Mouse (Mus musculus) kidney, postnatal 14 days (tissue): ENCODE results near the gene Tmem63c.

Experiments used
- DNase-seq: peaks from one replicate; pipeline ENCODE4 v3.0.0; 2022; ENCODE audit warnings: mixed read lengths

The Tmem63c gene

DNA sequence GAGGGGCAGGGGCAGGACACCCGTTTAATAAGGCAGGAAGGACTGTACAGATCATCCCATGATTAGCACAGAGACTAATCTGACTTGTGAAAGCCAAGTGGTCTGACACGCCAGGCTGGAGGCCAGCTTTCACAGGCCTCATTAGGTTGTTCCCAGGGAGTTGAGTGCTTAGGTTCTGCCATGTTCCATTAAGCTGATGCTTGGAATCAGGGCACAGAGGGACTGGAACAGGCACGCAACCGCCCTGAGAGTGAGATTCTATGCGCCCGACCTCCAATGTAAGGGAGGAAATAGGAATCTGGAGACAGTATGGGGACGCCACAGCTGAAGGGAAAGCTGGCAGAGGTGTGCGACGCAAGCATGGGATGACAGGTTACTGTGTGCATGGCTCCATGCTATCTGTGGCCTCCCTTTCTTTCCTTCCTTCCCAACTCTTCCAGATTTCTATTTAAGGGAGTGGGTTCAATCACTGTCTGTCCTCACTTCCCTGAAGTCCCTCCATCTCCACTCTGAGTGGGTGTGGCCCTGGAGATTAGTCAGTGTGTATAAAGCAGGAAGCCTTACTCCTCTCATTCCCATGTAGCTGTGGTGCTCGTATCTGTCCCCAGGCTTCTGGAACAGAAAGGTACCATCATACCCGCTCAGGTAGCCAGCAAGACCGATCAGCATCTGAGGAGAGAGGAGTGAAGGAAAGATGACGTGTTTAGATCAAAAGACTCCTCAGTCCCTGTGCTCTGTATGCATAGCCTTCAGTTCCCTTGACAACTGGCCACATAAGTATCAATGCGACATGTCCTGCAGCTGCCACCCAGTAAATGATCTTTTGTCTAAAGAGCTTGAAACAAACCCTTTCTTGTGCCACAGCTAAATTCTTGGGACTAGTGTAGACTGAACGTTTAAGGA, 116.5 kb downstream of the Tmem63c start:
- DNase-seq, result no peak

DNA sequence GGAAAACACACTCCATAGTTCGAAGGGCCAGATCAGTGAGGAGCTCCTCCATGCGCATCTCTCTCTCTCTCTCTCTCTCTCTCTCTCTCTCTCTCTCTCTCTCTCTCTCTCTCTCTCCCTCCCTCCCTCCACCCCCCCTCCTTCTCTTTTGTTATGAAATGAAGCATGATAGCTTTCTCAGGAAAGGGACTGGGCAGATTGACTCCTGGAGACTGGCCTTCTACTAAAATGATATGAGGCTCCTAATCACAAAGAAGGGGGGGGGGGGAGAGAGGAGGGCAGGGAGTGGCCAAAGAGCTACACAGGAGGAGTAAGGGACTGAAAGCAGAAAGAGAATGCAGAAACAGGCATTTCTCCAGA, 117.2 kb downstream of the Tmem63c start:
- no peak for DNase-seq

DNA sequence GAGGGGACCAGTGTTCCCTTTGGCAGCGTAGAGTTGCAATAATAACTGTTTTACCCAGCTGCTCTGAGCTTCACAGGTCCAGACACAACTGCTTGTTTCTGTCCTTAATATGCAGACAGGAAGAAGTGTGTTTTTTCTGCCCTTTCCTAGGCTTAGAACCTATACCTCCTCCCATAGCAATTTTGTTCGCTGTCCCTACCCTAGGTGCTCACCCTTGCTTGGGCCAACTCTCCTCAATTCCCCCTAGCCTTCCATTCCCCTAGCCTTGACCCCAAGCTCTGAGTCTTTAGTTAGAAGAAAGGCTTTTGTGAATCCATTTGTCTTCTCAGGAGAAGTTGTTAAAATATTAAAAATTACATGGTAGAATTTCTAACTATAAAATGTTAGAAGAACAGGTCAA, 117.6 kb downstream of the Tmem63c start:
- DNase-seq, result no peak
